Mouse (Mus musculus): ENCODE results near the gene Rbmxl2.

Rbmxl2 gene

DNA sequence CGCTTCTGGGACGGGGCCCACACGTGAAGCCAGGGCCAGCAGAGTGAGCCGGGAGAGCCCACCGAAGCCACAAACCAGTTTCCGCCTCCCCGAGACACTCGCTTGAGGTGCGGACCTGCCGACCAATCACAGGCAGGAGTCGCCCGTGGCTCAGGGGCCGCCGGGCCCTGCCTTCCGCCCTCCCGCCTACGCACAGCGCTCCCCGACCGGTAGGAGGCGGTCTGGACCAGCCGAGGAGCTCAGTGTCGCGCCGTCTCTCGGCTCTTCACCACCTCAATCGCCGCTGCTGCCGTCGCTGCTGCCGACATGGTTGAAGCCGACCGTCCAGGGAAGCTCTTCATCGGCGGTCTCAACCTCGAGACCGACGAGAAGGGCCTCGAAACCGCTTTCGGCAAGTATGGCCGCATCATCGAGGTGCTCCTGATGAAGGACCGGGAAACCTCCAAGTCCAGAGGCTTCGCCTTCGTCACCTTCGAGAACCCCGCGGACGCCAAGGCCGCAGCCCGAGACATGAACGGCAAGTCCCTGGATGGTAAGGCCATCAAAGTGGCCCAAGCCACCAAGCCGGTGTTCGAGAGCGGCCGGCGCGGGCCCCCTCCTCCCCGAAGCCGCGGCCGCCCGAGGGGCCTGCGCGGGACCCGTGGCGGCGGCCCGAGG is at the start of gene Rbmxl2:
Gene Rbmxl2, plus strand, starts transcription at position 242 of the 657 bp plus-strand sequence.
- DNase-seq (ENCODE audit: low read depth, low spot score), result no peak

GRCm38 (mm10) chr7:107166690-107167089 is 42.6 kb upstream of the Rbmxl2 start, which contains the start of gene Nlrp14:
Gene Nlrp14 (plus strand): TSS chr7:107166990.
- DNase-seq (ENCODE audit: low read depth, low spot score), result no peak

- no peak for DNase-seq (ENCODE audit: low read depth, low spot score)
These were observed 28.8 kb upstream of the Rbmxl2 start for GRCm38 (mm10) chr7:107180406-107180805.

DNA sequence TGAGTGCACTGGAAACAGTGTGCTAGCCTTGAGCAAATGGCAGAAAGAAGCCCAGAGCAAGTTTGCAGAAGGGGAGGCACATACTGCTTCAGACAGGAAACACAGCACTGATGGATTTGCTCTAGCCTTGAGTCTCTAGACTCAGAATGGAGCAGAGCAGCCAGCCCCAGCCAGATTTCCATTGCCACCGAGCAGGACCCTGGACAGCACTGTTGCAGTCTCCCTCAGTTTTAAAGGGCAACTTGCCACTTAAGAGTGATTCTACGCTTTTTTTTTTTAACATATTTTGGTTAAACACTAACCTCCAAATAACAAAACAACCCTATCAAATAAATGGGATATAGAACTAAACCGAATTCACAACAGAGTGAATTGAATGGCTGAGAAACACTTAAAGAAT is 7.4 kb upstream of the Rbmxl2 start:
- no peak for DNase-seq (ENCODE audit: low read depth, low spot score)

DNA sequence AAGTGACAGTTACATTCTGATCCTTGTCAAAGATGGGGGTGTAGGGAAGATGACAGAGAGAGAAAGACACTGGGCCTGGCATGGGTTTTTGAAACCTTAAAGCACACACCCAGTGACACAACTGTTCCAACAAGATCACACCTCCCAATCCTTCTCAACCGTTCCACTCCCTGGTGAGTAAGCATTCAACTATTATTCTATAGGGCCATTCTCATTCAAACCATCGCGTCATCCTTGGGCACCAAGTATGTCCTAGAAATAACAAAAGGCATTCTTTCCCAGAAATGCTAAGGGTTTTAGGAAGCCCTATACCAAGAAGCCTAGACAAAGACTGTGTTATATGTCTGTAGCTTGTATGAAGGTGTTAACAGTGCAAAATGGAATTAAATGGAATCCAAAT is 1.4 kb upstream of the Rbmxl2 start:
- no peak for DNase-seq (ENCODE audit: low read depth, low spot score)

- DNase-seq (ENCODE audit: low read depth, low spot score), result no peak
These were observed 906 bp downstream of the Rbmxl2 start for GRCm38 (mm10) chr7:107210126-107210576.

- DNase-seq (ENCODE audit: low read depth, low spot score), result no peak
These were observed 6.5 kb downstream of the Rbmxl2 start for GRCm38 (mm10) chr7:107215723-107216122.

DNA sequence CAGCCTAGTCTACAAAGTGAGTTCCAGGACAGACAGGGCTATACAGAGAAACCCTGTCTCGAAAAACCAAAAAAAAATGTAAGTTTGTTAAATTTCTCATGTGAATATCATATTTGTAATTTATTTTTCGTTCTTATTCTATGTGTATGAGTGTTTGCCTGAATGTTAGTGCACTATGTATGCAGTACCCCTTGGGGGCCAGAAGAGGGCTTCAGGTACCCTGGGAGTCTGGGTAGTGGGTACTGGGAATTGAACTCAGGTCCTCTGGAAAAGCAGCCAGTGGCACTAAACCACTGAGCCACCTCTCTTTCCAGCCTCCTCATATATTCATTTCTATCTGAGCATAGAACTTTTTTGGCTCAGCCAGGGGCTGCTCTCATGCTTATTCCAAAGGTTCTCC is 7.6 kb downstream of the Rbmxl2 start:
- DNase-seq (ENCODE audit: low read depth, low spot score), result no peak

DNA sequence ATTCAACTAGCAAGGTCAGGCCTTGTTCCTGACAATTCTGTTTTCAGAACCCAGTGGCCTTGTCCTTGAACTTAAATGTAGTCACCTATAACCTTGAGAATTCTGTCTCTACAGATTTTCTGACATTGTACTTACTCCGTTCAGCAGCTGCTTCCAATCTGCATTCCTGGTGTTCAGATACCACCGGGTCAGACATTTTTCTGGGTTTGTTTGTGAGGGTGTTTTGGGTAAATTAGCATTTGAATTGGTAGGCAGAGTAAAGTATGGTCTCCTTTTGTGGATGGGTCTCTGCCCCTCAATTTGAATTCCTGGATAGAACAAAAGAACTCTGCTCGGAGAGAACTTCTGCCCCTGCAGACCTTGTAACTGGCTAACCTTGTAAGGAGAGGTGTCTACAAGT is 27.6 kb downstream of the Rbmxl2 start:
- DNase-seq (ENCODE audit: low read depth, low spot score), result no peak

DNA sequence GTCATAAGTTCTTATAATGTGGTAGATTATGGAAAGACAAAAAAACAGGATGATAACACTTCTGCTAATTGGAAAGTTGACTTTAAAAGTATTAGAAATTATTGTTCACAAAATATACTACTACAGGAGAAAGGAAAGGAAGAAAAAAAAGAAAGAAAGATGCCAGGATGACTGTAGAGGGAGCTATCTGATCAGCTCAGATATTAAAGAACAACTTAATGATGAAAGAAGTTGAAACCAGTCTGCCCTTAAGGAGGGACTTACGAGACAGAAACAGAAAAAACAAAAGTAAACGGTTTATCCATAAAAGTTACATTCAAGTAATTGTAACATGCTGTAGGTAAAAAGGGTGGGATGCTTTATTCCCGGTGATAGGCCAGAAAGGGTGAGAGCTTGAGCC is 28.3 kb downstream of the Rbmxl2 start:
- DNase-seq (ENCODE audit: low read depth, low spot score), result no peak

DNA sequence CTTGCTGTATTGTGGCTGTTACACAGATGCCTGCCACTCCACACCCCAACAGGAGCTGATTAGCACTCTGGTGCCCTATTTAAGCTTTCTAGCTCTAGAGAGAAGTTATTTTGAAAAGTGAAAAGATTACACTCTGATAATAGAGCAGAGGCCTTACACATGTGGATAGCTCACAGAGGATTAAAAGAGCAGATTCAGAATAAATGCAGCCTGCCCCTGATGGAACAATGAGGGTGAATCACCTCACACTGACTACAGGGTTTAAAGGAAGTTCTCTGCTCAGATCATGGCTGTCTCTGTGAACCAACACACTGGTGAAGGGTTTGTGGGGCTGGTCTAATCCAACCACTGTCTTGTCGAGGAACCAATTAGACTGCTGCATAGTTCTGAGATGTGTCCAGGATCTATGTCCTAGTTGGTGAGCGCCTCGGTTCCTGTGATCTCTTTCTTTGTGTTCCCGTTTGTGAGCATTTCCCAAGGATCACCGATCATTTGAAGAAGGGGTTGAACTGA is 32.2 kb downstream of the Rbmxl2 start:
- no peak for DNase-seq (ENCODE audit: low read depth, low spot score)

DNA sequence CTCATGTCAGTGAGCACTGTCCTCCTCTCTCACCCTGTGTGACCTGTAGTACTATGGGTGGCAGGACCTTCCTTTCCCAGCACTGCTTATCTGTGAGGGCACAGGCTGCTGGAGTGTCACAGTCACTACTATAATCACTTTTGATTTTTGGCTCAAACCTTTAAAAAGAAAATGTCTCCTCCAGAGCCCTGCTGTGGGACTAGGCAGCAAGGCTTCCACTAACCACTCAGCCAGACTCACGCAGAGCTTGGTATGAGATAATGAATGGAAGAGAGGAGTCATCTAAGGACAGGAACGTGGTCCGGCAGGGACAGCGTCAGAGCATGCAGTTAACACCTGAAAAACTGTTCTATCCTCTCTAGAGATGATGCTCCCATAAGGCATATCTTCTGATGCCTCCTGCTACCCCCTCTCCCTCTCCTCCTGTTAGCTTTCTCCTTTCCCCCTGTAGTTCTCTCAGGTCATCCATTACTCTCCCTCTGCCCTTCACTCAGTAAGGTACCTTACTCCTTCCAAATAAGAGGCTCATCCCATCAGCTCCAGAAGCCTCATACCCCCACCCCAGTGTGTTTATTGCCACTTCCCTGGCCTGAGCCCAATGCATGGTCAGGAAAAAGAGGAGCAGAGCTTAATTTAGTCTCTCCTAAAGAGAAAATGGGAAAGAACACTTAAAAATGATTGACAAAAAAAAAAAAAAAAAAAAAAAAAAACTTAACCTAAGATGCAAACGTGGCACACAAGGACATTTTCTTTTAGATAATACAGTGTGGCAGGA is 41.2 kb downstream of the Rbmxl2 start:
- no peak for DNase-seq (ENCODE audit: low read depth, low spot score)

- no peak for DNase-seq (ENCODE audit: low read depth, low spot score)
These were observed 44.1 kb downstream of the Rbmxl2 start for GRCm38 (mm10) chr7:107253355-107253754.

DNA sequence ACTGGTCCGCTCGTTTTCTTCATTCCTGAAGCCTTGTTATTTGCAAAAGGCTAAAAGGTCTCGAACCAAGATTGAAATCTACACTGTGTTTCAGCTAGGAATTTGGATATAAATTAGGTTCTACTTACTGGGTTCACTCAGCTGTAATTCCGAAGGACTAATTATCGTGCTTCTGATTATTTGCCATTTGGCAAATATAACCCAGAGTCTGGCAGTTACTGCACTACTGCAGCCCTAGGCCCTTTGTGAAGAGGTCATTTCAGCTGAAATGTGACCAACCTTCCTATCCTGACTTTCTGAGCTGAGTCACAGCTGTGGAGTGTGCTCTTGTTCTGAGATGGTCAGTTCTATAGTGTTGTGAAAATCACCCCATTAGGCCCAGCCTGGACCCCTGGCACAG is 50.7 kb downstream of the Rbmxl2 start:
- no peak for DNase-seq (ENCODE audit: low read depth, low spot score)
